Mouse (Mus musculus) E14TG2a.4 (cell line): Measurements from ENCODE around the gene Sh2d7.

Experiments
- CTCF ChIP-seq: conservative IDR thresholded peaks from 2 replicates; pipeline ENCODE4 v1.5.1; 2014; ENCODE audit warnings: low read length
- NANOG ChIP-seq: IDR thresholded peaks from 2 replicates; pipeline ENCODE4 v1.6.1; 2014; ENCODE audit warnings: borderline replicate concordance, low read length, mixed read lengths
- POU5F1 ChIP-seq: IDR thresholded peaks from 2 replicates; pipeline ENCODE4 v1.6.1; 2014; ENCODE audit warnings: low read length, borderline replicate concordance

- TF ChIP-seq CTCF (no peak), POU5F1 (no peak), NANOG (no peak)
These were observed 19.9 kb upstream of the Sh2d7 start for GRCm38 (mm10) chr9:54518921-54519320.
